Mouse (Mus musculus) megakaryocyte progenitor cell, adult 5-6 weeks (primary cell): ENCODE measurements at regions not wholly inside any gene's neighbourhood (a gene's known extent, or its start where the extent isn't known, plus 50 kb on each side); places are given as distances from the start of the nearest gene placed in this dataset.

ENCODE experiments used
- ATAC-seq: replicated peaks from 2 replicates; pipeline ENCODE4 v1.8.0; 2016; ENCODE audit warnings: mild to moderate bottlenecking, moderate TSS enrichment, inconsistent platforms; ENCODE audit not compliant: poor library complexity

DNA sequence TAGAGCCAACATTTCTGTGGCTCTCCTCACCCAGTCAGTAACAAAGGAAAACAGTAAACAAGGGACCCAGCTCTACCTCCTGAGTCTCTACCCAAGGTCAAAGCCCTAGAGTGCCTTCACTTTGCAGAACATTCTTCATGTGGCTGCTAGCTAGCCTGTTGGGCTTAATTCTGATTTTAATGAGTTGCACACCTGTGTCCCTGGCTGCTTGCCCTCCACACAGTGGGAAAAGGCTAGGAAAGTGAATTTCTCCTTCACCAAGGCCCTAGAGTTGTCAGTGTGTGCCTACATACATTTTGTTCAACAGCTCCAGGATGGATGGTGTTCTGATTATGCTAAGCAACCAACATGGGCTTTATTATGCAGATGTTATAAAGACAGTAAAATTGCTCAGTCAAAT is 307.8 kb upstream of the Sel1l start:
- ATAC-seq: no peak

DNA sequence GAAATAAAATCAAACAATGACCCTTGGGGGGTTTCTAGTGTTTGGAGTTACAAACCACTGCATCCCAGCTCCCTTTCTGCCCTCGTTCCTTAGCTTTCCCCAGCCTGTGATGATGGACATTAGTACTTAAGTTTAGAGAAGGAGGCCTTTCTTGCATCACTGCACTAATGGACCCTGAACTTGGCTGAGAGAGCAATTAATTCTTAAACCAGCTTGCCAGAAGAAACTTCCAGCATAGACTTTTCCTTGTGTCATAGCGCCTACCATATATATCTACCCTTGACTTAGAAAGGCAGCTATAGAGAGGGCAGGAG is 303.9 kb upstream of the Sel1l start:
- ATAC-seq: no peak

DNA sequence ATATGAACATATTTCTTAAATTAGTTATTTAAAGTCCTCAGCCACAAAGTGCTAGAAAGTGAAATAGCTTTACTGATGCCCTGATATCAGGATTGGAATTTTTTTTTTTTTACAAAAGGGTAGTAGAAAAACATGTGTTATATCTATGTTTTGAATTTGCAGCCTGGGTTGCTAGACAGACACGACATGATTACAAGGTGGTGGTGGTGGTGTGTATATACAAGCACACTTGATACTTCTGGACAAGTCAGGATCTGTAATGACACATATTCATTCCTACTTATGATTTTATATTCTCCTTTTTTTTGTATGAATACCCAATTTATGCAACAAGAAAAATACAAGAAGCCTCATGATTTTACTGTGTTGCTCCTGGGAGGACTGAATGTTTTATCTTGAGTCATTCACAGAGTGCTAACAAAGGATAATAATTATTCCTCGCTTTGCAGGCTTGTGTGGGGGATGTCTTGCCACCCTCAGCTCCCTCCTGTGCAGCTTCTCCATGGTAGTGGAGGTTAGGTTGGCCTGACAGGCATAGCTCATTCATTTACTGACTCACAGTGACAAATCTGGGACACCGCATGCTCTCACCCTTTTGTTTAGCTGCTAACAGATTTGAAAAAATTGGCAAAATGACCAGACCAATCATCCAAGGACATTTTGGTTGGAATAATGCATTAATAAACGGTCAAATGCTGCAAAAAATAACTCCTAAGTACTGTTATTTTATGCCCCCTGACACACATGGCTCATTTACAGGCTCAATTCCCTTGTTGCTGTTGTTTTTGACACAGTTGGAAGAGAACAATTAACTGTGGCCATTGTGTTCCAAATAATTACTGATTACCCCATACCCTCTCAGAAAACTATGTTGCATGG is 303.3 kb upstream of the Sel1l start:
- ATAC-seq: no peak

- no peak for ATAC-seq
These were observed 288.6 kb upstream of the Sel1l start for GRCm38 (mm10) chr12:92137539-92137938.

DNA sequence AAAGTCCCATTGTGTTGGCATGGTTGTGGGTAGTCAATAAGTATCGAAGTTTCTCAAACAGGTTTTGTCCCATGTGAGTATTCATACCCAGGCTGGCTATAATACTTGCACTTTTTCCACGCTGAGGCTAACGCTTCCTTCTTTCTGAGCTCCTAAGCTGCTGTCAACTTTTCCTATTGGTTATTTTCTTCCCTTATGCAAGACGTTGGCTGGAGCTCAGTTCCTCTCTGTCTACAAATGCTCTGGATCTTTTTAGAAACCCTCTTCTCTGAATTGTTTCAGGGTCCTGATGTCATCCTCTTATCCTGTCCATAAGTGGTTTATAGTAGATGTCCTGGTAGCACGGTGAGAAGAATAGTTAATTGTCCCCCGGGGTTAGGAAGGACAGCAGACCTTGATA is 278.7 kb upstream of the Sel1l start:
- ATAC-seq: no peak

DNA sequence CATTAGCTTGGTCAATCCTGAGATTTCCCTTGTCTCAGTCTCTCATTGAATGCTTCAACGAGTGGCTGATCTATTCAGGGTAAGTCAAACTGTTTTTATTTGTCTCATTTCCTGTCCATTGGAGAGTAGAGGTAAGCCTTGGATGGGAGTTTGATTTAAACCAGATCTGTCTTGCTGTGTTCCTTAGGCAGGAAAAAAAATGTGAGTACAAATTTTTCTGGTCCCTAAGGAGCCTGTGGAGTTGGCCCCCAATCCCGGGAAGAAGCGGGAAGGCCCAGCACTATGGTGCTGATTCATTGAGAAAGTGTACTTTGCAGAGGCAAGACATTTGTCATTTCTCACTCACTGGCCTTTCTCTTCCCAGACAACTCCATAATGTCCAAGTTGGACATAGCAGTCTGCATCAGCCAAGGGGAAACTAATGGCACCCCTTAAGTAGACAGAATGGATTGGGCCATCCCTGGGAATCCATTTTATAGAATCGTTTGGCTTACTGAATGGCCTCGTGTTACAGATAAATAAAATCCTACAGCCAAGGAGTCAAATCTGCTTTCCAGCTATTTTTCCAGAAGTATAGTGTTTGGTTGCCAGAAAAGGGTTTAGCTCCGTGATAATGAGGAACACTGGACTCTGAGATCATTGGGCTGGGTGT is 271.3 kb upstream of the Sel1l start:
- ATAC-seq: no peak

DNA sequence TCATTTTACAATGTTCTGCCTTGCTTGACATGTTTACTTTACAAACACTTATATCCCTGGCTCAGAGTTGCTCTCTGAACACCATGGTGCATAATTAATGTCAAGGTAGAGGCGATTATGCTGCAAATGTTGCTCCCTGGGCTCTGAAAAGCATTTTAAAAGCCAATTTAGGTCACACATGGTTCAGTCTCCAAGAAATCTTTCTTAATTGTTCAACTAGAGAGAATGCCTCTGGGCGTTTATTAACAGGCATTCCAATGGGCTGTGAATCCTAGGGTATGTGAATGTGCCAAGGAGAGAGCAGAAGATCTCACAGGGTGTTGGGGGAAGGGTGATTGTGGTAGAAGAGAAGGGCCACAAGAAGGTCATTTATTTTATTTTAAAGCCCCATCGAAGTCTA is 260.7 kb upstream of the Sel1l start:
- ATAC-seq: no peak

GRCm38 (mm10) chr12:92100080-92100479 is 251.1 kb upstream of the Sel1l start:
- no peak for ATAC-seq

DNA sequence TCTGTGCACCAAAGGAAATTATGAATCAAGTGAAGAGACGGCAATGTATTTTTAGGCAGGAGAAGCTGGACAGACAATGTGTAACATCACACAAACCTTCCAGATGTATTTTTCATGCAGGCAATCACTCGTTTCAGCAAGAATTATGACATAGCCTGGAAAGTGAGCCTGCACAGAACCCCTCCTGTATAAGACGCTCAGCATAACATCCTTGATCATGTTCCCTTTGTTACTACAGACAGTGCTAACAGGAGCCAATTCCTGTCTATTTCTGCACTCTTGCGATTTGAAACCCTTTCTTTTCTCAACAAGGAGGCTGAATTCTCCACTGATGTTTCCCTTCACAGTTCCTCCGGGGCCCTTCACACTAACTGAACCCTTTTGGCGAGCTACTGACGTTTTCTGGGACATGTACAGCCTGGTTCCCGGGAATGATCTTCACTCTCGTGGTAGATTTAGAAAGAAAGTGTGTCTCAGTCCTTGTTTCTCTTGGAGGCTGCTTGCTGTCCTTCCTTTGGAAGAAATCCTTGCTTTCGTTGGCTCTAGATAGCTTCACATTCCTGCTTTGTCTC is 243.9 kb upstream of the Sel1l start:
- no peak for ATAC-seq

DNA sequence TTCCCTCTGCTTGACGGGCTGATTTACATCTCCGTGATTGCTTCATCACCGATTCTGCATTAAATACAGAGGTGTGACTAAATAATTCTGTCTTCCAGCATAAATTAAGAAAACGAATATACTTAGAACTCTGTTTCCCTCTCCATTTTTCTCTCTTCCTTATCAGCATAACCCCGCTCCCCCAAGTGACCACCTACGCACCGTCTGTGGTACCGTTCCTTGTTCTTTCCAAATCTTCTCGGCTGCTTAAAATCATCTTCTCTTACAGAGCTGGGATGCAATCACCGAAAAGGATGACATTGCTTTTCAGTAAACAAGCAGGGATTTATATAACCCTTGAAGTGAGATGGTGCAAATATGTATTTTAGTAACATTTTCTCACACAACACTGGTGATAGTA is 224.3 kb upstream of the Sel1l start:
- ATAC-seq: no peak

DNA sequence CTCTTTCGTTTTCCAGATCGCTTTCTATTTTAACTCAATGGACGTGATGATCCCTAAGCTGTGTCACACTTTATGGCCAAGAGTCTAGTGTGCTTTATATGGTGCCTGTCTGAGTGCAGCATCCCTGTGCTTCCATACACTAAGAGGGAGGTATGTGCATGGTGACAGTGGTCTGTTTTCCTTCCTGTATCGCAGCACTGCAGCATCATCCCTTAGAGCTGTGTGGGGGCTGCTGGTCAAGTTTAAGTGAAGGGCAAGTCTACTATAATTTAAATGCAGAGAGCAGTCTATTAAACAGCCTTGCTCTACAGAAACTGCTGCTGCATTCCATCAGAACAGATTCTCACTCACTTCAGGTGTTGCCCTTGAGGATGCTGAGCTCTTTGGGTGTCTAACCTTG is 213.8 kb upstream of the Sel1l start:
- ATAC-seq: no peak

DNA sequence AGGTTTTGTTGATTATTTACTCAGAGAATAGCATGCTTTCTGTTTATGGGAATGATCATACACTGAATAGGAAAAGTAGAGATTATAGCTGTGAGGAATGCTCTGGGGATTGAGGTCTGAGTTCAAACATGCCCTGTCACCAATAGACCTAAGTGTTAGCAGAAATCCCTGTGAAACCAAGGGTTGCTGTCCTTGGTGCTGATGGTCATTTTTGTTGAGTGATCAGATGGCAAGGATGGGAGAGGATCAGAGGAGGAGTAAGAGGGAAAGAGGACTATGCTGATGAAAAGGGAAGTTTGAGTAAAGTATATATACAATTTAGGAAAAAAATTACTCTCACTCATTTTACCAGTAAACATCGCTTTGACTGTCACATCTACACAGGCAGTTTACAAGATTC is 191.5 kb upstream of the Sel1l start:
- ATAC-seq: no peak

GRCm38 (mm10) chr12:92029192-92029591 is 180.2 kb upstream of the Sel1l start:
- no peak for ATAC-seq

- ATAC-seq: no peak
These were observed 179.4 kb upstream of the Sel1l start for GRCm38 (mm10) chr12:92028354-92028753.

DNA sequence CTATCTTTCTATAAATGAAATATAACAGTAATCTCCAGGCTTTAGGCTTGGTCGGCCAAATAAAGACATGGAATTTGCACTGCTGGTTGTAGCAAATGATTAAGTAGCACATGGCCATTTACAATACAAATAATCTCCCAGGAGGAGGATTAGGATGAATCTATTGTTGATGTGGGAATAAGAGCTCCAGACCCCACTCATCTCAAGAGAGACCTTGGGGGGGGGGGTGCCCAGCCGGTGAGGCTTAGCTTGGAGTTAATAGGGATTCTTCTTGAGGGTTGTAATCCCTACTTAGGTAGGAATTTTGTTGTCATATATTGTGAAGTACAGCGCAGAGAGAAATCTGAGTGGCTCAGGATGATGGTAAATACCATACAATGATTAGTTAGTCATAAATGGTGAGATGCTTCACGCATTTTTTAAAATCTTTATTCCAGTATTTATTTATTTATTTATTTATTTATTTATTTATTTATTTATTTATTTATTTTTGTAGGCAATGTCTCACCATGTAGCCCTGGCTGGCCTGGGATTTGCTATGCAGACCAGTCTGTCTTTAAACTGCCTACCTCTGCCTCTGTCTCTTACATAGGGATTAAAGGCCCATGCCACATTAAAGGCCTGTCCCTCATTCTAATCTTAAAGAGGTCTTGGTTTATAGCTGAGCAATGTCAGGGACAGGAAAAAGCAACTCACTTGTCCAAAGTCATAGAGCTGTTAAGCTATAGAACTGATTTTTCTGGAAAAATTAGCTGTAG is 175.7 kb upstream of the Sel1l start:
- no peak for ATAC-seq

DNA sequence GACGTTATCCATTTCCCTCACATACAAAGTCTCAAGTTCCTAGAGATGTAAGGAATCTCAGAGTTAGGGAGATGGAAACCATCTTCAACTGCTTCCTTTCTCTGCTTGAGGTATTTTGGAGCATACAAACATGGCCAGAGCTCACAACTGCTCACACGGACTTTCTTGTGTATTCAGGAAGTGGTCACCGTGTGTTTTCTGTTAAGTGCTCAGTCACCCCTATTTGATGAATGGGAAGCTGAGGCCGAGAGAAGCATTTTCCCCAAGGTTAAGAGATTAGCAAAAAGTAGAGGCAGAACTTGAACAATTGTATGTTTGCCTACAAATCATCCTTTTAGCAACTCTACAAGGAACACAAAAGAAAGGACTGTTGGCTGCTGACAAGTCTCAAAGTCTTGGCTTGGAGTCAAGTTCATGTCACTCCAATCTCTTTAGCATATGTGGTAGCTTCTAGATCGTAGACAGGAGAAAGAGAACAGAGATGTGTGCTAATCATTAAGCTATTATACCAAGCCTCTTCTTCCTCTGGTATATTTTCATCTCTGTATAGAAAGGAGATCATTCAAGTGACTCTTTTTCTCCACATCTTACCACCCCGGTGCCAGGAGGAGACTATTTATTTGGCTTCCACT is 170.8 kb upstream of the Sel1l start:
- ATAC-seq: no peak

DNA sequence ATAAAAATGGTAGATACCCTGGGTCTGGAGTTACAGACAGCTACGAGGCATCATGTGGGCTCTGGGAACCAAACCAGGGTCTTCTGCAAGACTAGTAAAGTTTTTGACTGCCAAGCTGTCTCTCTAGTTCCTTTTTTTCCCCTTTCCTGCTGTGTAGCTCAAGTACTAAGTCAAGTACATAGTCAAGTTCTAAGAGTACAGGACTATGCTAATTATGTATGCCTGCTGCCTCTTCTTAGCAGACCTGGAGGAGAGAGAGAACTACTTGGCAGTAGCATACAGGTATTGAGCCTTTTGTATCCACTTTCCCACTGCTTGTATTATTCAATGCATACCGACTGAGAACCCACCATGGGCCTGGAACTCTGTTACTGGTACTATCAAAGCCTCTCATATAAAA is 166.4 kb upstream of the Sel1l start:
- no peak for ATAC-seq

DNA sequence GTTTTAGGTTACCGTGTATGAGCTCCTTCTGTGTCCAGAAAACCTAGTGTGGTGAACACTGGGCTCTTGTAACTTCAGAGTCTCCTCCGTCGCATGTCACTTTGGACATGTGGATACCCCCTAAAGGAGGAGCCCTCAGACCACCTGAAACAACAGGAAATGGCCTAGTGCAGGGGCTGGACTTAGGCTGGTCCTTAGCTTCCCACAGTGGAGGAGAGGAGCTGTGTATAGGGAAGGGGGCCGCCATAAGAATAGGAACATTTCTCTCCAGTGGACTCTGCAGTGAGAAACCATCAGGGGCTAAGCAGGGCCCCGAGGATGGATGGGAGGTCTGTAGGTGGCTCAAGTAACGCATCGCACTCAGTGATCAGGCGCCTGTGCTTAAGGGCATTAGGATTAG is 165.0 kb upstream of the Sel1l start:
- ATAC-seq: no peak

DNA sequence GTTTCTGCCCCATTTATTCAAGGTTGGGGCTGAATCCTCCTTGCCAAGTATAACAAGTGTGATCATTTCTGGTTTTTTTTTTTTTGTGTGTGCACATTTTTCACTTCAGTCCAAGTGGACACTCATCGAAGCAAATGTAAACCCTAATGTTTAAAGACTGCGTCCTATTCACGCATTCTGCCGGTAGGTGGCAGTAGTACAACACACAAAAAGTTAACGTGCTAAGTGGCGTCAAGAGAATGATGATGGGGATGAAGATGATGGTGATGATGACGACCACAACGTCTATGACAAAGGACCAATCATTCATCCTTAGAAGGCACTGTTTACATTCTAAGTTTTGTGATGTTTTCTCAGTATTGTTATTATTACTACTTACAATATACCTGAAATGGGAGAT is 164.3 kb upstream of the Sel1l start:
- peak; percentile 83 for ATAC-seq

GRCm38 (mm10) chr12:92004391-92005094 is 155.6 kb upstream of the Sel1l start:
- no peak for ATAC-seq

DNA sequence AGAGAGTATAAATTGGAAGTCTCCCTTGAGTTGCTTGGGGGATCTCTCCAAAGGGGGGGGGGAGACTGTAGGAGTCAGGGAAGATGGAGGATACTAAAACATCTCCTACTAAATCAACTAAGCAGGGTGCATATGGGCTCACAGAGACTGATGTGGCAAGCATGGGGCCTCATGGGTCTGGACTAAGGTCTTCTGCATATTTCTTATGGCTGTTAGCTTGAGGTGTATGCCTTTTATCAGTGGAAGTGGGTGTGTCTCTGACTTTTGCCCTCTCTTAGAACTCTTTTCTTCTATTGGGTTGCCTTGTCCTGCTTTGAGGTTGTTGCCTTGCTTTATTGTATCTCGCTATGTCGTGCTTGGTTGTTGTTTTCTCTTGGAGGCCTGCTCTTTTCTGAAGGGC is 150.1 kb upstream of the Sel1l start:
- ATAC-seq: no peak
